29 mouse cellular contexts compared by ENCODE assay signal in the genomic region with DNA sequence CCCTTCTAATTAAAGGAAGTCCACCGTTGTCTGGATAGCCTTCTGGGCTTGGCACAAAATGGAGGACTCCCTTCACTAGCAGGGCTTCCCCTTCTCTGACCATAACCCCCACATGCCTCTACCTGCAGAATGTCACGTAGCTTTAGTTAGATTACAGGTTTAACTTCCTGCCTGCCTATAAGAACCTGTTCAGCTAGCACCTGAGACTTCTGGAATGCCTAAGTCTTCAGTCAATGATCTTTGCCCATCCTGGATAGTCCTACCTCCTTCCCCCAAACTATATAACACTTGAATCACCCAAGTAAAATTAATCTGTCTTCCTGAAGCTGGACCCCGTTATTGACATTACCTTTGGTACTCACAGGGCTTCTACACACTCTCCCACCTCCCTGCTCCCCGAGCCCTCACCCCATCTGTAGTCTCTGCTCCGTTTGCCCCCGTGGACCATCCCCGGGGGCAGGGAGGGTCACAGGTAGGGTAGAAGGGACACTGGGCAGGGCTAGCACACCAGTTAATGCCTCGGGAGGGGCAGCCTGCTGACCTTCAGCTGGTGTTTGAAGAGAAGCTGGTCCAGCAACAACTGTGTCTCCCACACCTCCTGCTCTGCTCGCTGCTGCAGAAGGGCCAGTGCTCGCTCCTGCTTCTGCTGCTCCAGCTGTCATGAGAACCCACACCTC. TPM values are rescaled to one million over a fixed set of nuclear protein-coding genes. Genes with fewer than 3 reads are reported as not detected.
DNase-seq lines count a peak whose midpoint lies in the region; ATAC-seq and TF ChIP-seq lines count a peak whose summit lies in the region.
"Had no signal": no experiment of that assay in that cellular context is flagged by ENCODE, and none has a peak within 500 bp of the region (broad histone marks: within the 10 kb centered on the region; RNA-seq: fewer than 3 reads in every experiment).

No protein-coding gene starts in this region.

- no peak overlapping the region for H3K9ac ChIP-seq in intestine, embryonic 15.5 days
- no peak overlapping the region for H3K9ac ChIP-seq in intestine, postnatal 0 days (ENCODE audit: low read depth, low read length)
- H3K9ac ChIP-seq in intestine, embryonic 16.5 days (ENCODE audit: low read depth, low read length) = peak overlapping the region; percentile 3; the same call in 1 of the 2 replicates
- H3K9ac ChIP-seq in stomach, postnatal 0 days (ENCODE audit: low read length) = no peak overlapping the region
- H3K9ac ChIP-seq: embryonic facial prominence, embryonic 13.5 days; forebrain, embryonic 13.5 days; forebrain, embryonic 15.5 days; forebrain, postnatal 0 days had no signal

- H3K27me3 ChIP-seq in intestine, embryonic 15.5 days (replicated peaks) = no peaks in the 10 kb centered on the region
- no peaks in the 10 kb centered on the region for H3K27me3 ChIP-seq in intestine, postnatal 0 days (replicated peaks; ENCODE audit: control insufficient read depth, insufficient read depth, low read length)
- no peaks in the 10 kb centered on the region for H3K27me3 ChIP-seq in intestine, embryonic 16.5 days (replicated peaks; ENCODE audit: control insufficient read depth, insufficient read depth, low read length)
- H3K27me3 ChIP-seq in stomach, postnatal 0 days (ENCODE audit: control insufficient read depth, insufficient read depth, low read length) = no peaks in the 10 kb centered on the region
- H3K27me3 ChIP-seq: embryonic facial prominence, embryonic 13.5 days; forebrain, embryonic 13.5 days; forebrain, embryonic 15.5 days; Patski had no signal

- TF ChIP-seq CTCF in intestine, postnatal 0 days (IDR thresholded peaks at IDR 0.05; ENCODE audit: low read depth) = no peak
- TF ChIP-seq CTCF in stomach, postnatal 0 days (IDR thresholded peaks at IDR 0.05; ENCODE audit: low read depth) = no peak

- DNase-seq in urinary bladder, postnatal 14 days (ENCODE audit: low spot score) = peak; percentile 19
- DNase-seq in urinary bladder, postnatal 10 days (ENCODE audit: low spot score) = no peak
- DNase-seq in stomach, postnatal 0 days (ENCODE audit: low spot score) = no peak
- no peak for DNase-seq in heart, adult 18-20 months
- DNase-seq in lung, adult 18-20 months = no peak
- DNase-seq: adrenal gland, adult 8-10 months; adrenal gland, postnatal 14 days; adrenal gland, postnatal 36 days; B cell, adult 2 months; cerebellum, adult 11-12 months; cerebellum, adult 2 months; cerebellum, adult 9-10 months; cerebellum, postnatal 10 days; cerebellum, postnatal 25 days; forebrain, postnatal 0 days had no signal

- whole genome bisulfite sequencing in intestine, embryonic 15.5 days = 67% methylated on average over 10 of the region's 10 CpGs
- 53% methylated on average over 10 of the region's 10 CpGs for WGBS in intestine, postnatal 0 days
- 62% methylated on average over 10 of the region's 10 CpGs for WGBS in intestine, embryonic 16.5 days
- 69% methylated on average over 10 of the region's 10 CpGs for WGBS in stomach, postnatal 0 days

- H3K4me1 ChIP-seq in intestine, embryonic 15.5 days (replicated peaks) = 0 out of 2 replicates have a peak, but pooled peaks cover 7% of the 10 kb centered on the region
- no peaks in the 10 kb centered on the region for H3K4me1 ChIP-seq in intestine, postnatal 0 days (replicated peaks; ENCODE audit: control insufficient read depth, insufficient read depth, low read length)
- peaks cover 14% of the 10 kb centered on the region for H3K4me1 ChIP-seq in intestine, embryonic 16.5 days (ENCODE audit: control insufficient read depth, insufficient read depth, low read length)
- H3K4me1 ChIP-seq in stomach, postnatal 0 days (replicated peaks; ENCODE audit: control insufficient read depth, insufficient read depth) = no peaks in the 10 kb centered on the region
- H3K4me1 ChIP-seq: forebrain, embryonic 15.5 days had no signal

- H3K36me3 ChIP-seq in intestine, embryonic 15.5 days = no peaks in the 10 kb centered on the region
- H3K36me3 ChIP-seq in intestine, postnatal 0 days (ENCODE audit: control insufficient read depth, insufficient read depth) = no peaks in the 10 kb centered on the region
- H3K36me3 ChIP-seq in intestine, embryonic 16.5 days (ENCODE audit: control insufficient read depth, insufficient read depth, low read length) = no peaks in the 10 kb centered on the region
- H3K36me3 ChIP-seq in stomach, postnatal 0 days (ENCODE audit: control insufficient read depth, insufficient read depth, low read length) = no peaks in the 10 kb centered on the region
- H3K36me3 ChIP-seq: embryonic facial prominence, embryonic 13.5 days; forebrain, embryonic 15.5 days; G1E had no signal

- no peak overlapping the region for H3K4me2 ChIP-seq in intestine, embryonic 15.5 days (replicated peaks)
- no peak overlapping the region; the same call in 1 of the 2 replicates for H3K4me2 ChIP-seq in intestine, postnatal 0 days (replicated peaks; ENCODE audit: low read depth)
- no peak overlapping the region; the same call in 1 of the 2 replicates for H3K4me2 ChIP-seq in intestine, embryonic 16.5 days (ENCODE audit: low read depth, low read length)
- H3K4me2 ChIP-seq in stomach, postnatal 0 days (replicated peaks; ENCODE audit: low read depth) = no peak overlapping the region
- H3K4me2 ChIP-seq: embryonic facial prominence, embryonic 13.5 days; forebrain, embryonic 13.5 days; forebrain, embryonic 15.5 days had no signal

- peak; percentile 77 for ATAC-seq in intestine, embryonic 15.5 days
- no peak for ATAC-seq in intestine, postnatal 0 days
- ATAC-seq in intestine, embryonic 16.5 days = peak; percentile 70
- peak; percentile 45 for ATAC-seq in stomach, postnatal 0 days (ENCODE audit: low FRiP score, low TSS enrichment)
- ATAC-seq: activated CD4-positive, CD25-positive, alpha-beta regulatory T cell, adult 4 months; CD4-positive, CD25-positive, alpha-beta regulatory T cell, adult 4 months; forebrain, embryonic 13.5 days; forebrain, embryonic 15.5 days; forebrain, postnatal 0 days; Patski had no signal

- no peaks in the 10 kb centered on the region for H3K9me3 ChIP-seq in intestine, embryonic 15.5 days
- no peaks in the 10 kb centered on the region for H3K9me3 ChIP-seq in intestine, postnatal 0 days (ENCODE audit: control insufficient read depth)
- no peaks in the 10 kb centered on the region for H3K9me3 ChIP-seq in intestine, embryonic 16.5 days (ENCODE audit: control insufficient read depth, low read length)
- H3K9me3 ChIP-seq in stomach, postnatal 0 days (ENCODE audit: control insufficient read depth, low read length) = no peaks in the 10 kb centered on the region
- H3K9me3 ChIP-seq: embryonic facial prominence, embryonic 13.5 days; forebrain, embryonic 13.5 days; forebrain, embryonic 15.5 days; G1E had no signal

- peak overlapping the region; percentile 72 for H3K27ac ChIP-seq in intestine, embryonic 15.5 days
- no peak overlapping the region for H3K27ac ChIP-seq in intestine, postnatal 0 days (ENCODE audit: low read depth, low read length)
- H3K27ac ChIP-seq in intestine, embryonic 16.5 days (ENCODE audit: low read length) = peak overlapping the region; percentile 73
- H3K27ac ChIP-seq in stomach, postnatal 0 days (replicated peaks) = peak overlapping the region; percentile 61
- H3K27ac ChIP-seq: forebrain, embryonic 13.5 days; forebrain, embryonic 15.5 days had no signal

- no peak for TF ChIP-seq EP300 in stomach, postnatal 0 days (optimal IDR thresholded peaks at IDR 0.05)

- no peak overlapping the region for H3K4me3 ChIP-seq in intestine, embryonic 15.5 days (replicated peaks)
- H3K4me3 ChIP-seq in intestine, postnatal 0 days (ENCODE audit: low read depth, low read length) = no peak overlapping the region
- H3K4me3 ChIP-seq in intestine, embryonic 16.5 days (ENCODE audit: low read length) = no peak overlapping the region
- H3K4me3 ChIP-seq in stomach, postnatal 0 days (ENCODE audit: low read depth, low read length) = no peak overlapping the region
- H3K4me3 ChIP-seq: embryonic facial prominence, embryonic 13.5 days; forebrain, embryonic 13.5 days; forebrain, embryonic 15.5 days had no signal

RNA-seq across cellular contexts. Expression of gene Ccdc187, which starts 28.2 kb away (rescaled TPM):
- 0.36 and 0.37 TPM in 2 replicates for polyA plus RNA-seq in intestine, embryonic 15.5 days (2015; fragmentation: Nextera tagmentation; extraction: Ambion mirVana)
- polyA plus RNA-seq in intestine, postnatal 0 days (2015; fragmentation: Nextera tagmentation; extraction: Ambion mirVana) = 0.09 and 0.21 TPM in 2 replicates
- polyA plus RNA-seq in intestine, embryonic 16.5 days (2015; fragmentation: Nextera tagmentation; extraction: Ambion mirVana) = 0.26 and 0.27 TPM in 2 replicates
- 0.21 and 0.40 TPM in 2 replicates for polyA plus RNA-seq in stomach, postnatal 0 days (2015; fragmentation: Nextera tagmentation; extraction: Ambion mirVana)
- total RNA-seq in heart, adult 18-20 months (2021) = under 1 TPM; 0.05 to 0.13 TPM
- total RNA-seq: CH12.LX had no signal
- polyA plus RNA-seq: activated CD4-positive, CD25-positive, alpha-beta regulatory T cell, adult 4 months; CD4-positive, CD25-positive, alpha-beta regulatory T cell, adult 4 months; embryonic facial prominence, embryonic 11.5 days; G1E had no signal

RNA-seq across cellular contexts. Expression of gene Qsox2, which starts 28.9 kb away (rescaled TPM):
- polyA plus RNA-seq in intestine, embryonic 15.5 days (2015; fragmentation: Nextera tagmentation; extraction: Ambion mirVana) = 23.2 and 26.9 TPM in 2 replicates
- polyA plus RNA-seq in intestine, postnatal 0 days (2015; fragmentation: Nextera tagmentation; extraction: Ambion mirVana) = 7.0 and 7.5 TPM in 2 replicates
- 23.8 and 25.1 TPM in 2 replicates for polyA plus RNA-seq in intestine, embryonic 16.5 days (2015; fragmentation: Nextera tagmentation; extraction: Ambion mirVana)
- 10.7 and 11.2 TPM in 2 replicates for polyA plus RNA-seq in stomach, postnatal 0 days (2015; fragmentation: Nextera tagmentation; extraction: Ambion mirVana)
- total RNA-seq in heart, adult 18-20 months (2021) = 10 to 100 TPM; 13.8 TPM

RNA-seq across cellular contexts. Expression of gene Gpsm1, which starts 49.1 kb away (rescaled TPM):
- polyA plus RNA-seq in intestine, embryonic 15.5 days (2015; fragmentation: Nextera tagmentation; extraction: Ambion mirVana) = 26.7 and 26.8 TPM in 2 replicates
- 6.3 and 6.9 TPM in 2 replicates for polyA plus RNA-seq in intestine, postnatal 0 days (2015; fragmentation: Nextera tagmentation; extraction: Ambion mirVana)
- polyA plus RNA-seq in intestine, embryonic 16.5 days (2015; fragmentation: Nextera tagmentation; extraction: Ambion mirVana) = 22.6 and 23.2 TPM in 2 replicates
- polyA plus RNA-seq in stomach, postnatal 0 days (2015; fragmentation: Nextera tagmentation; extraction: Ambion mirVana) = 20.4 and 20.9 TPM in 2 replicates
- 100 to 1,000 TPM; 175 to 238 TPM for total RNA-seq in heart, adult 18-20 months (2021)

RNA-seq across cellular contexts. Expression of gene Lhx3, which starts 58.1 kb away (rescaled TPM):
- not detected in 2 replicates for polyA plus RNA-seq in intestine, embryonic 15.5 days (2015; fragmentation: Nextera tagmentation; extraction: Ambion mirVana)
- polyA plus RNA-seq in intestine, postnatal 0 days (2015; fragmentation: Nextera tagmentation; extraction: Ambion mirVana) = 0.10 TPM in 1 of 2 replicates, not detected in the other
- polyA plus RNA-seq in intestine, embryonic 16.5 days (2015; fragmentation: Nextera tagmentation; extraction: Ambion mirVana) = 0.09 TPM in 1 of 2 replicates, not detected in the other
- polyA plus RNA-seq in stomach, postnatal 0 days (2015; fragmentation: Nextera tagmentation; extraction: Ambion mirVana) = not detected in 2 replicates
- not detected for total RNA-seq in heart, adult 18-20 months (2021)
- total RNA-seq: adrenal gland, postnatal 14 days; CH12.LX; forebrain, postnatal 0 days; G1E had no signal
- polyA plus RNA-seq: activated CD4-positive, CD25-positive, alpha-beta regulatory T cell, adult 4 months; CD4-positive, CD25-positive, alpha-beta regulatory T cell, adult 4 months; cortical plate, adult 2 months; forebrain, embryonic 11.5 days; forebrain, postnatal 0 days; G1E; Patski had no signal
